Mouse (Mus musculus) cortical plate, adult 2 months (tissue): ENCODE results near the gene Wdr63.

Experiments
- CTCF ChIP-seq: fragments of 200-500 bp; IDR thresholded peaks from 2 replicates; pipeline ENCODE4 v1.5.1; 2011; ENCODE audit warnings: mild to moderate bottlenecking, control low read depth, low read length; ENCODE audit not compliant: insufficient read depth; ENCODE audit errors: extremely low read depth
- POLR2A ChIP-seq: fragments of 200-500 bp; IDR thresholded peaks from 2 replicates; pipeline ENCODE4 v1.6.1; 2011; ENCODE audit warnings: mild to moderate bottlenecking, low read length, control low read depth; ENCODE audit not compliant: insufficient read depth; ENCODE audit errors: extremely low read depth

- no peak for TF ChIP-seq CTCF
- TF ChIP-seq POLR2A: no peak
These were observed 78.7 kb downstream of the Wdr63 start for GRCm38 (mm10) chr3:146029234-146029633.
